Mouse (Mus musculus) megakaryocyte, embryonic 14.5 days (primary cell): Measurements from ENCODE around the gene Rad51b.

Source experiments
- FLI1 ChIP-seq: IDR thresholded peaks from 2 replicates; pipeline ENCODE4 v1.6.1; 2012; ENCODE audit warnings: low read length, inconsistent platforms, mixed read lengths
- GATA1 ChIP-seq: IDR thresholded peaks from 3 replicates; pipeline ENCODE4 v1.6.1; 2012; ENCODE audit warnings: mixed read lengths, low read length, inconsistent platforms, borderline replicate concordance

- TF ChIP-seq GATA1, result no peak
- TF ChIP-seq FLI1, result no peak
Observed at GRCm38 (mm10) chr12:79627351-79628120, 330.5 kb downstream of the Rad51b start.
